Mouse (Mus musculus): Measurements from ENCODE around the gene Fkrp. TPM values are rescaled to one million over a fixed set of nuclear protein-coding genes. Genes with fewer than 3 reads are reported as not detected.

Fkrp gene
- polyA plus RNA-seq, 2 experiments: 26.9 to 29.9 TPM

- Histone ChIP-seq H3K27me3 (ENCODE audit: control insufficient read depth, insufficient read depth, low read length) (peaks cover 21% of the 10 kb centered on the region), H3K27ac (replicated peaks; ENCODE audit: low read depth, low read length) (no peak overlapping the region), H3K9me3 (ENCODE audit: control insufficient read depth, low read length) (no peaks in the 10 kb centered on the region), H3K36me3 (ENCODE audit: control insufficient read depth, insufficient read depth, low read length) (peaks cover 26% of the 10 kb centered on the region), H3K9ac (ENCODE audit: low read depth, low read length, severe bottlenecking) (no peak overlapping the region), H3K4me2 (replicated peaks; ENCODE audit: low read depth, low read length, severe bottlenecking) (no peak overlapping the region), H3K4me1 (ENCODE audit: control insufficient read depth, insufficient read depth, low read length) (peaks cover 14% of the 10 kb centered on the region), H3K4me3 (replicated peaks; ENCODE audit: low read length) (no peak overlapping the region)
- DNase-seq (ENCODE audit: low spot score) (no peak), ATAC-seq (ENCODE audit: low FRiP score, low read depth) (no peak)
- 73% methylated on average over 9 of the region's 9 CpGs for WGBS
- TF ChIP-seq POLR2A (IDR thresholded peaks at IDR 0.05; ENCODE audit: borderline replicate concordance, extremely low read depth, insufficient read depth, insufficient read length): no peak
These were observed 7.9 kb downstream of the Fkrp start for GRCm38 (mm10) chr7:16808647-16809046.

GRCm38 (mm10) chr7:16807936-16808335 lies 8.6 kb downstream of the Fkrp start:
- peaks cover 20% of the 10 kb centered on the region for H3K36me3 ChIP-seq (ENCODE audit: control insufficient read depth, insufficient read depth, low read length)
- no peak overlapping the region for H3K4me3 ChIP-seq (replicated peaks; ENCODE audit: low read length)
- no peak overlapping the region for H3K4me2 ChIP-seq (replicated peaks; ENCODE audit: low read depth, low read length, severe bottlenecking)
- DNase-seq (ENCODE audit: low spot score): no peak
- H3K4me1 ChIP-seq (ENCODE audit: control insufficient read depth, insufficient read depth, low read length): peaks cover 14% of the 10 kb centered on the region
- H3K27ac ChIP-seq (replicated peaks; ENCODE audit: low read depth, low read length): no peak overlapping the region
- H3K27me3 ChIP-seq (ENCODE audit: control insufficient read depth, insufficient read depth, low read length): peaks cover 21% of the 10 kb centered on the region
- ATAC-seq (ENCODE audit: low FRiP score, low read depth): no peak
- no peak for TF ChIP-seq POLR2A (IDR thresholded peaks at IDR 0.05; ENCODE audit: borderline replicate concordance, extremely low read depth, insufficient read depth, insufficient read length)
- H3K9ac ChIP-seq (ENCODE audit: low read depth, low read length, severe bottlenecking): no peak overlapping the region
- H3K9me3 ChIP-seq (ENCODE audit: control insufficient read depth, low read length): no peaks in the 10 kb centered on the region
- 86% methylated on average over 9 of the region's 9 CpGs for whole genome bisulfite sequencing

GRCm38 (mm10) chr7:16804409-16805028 lies 12.0 kb downstream of the Fkrp start:
- H3K9me3 ChIP-seq (ENCODE audit: control insufficient read depth, low read length): no peaks in the 10 kb centered on the region
- ATAC-seq (ENCODE audit: low FRiP score, low read depth) (no peak; the same call in 1 of the 2 replicates), DNase-seq (ENCODE audit: low spot score) (peak; percentile 34)
- no peak for TF ChIP-seq POLR2A (IDR thresholded peaks at IDR 0.05; ENCODE audit: borderline replicate concordance, extremely low read depth, insufficient read depth, insufficient read length)
- no peak overlapping the region for H3K4me3 ChIP-seq (replicated peaks; ENCODE audit: low read length)
- no peak overlapping the region for H3K27ac ChIP-seq (replicated peaks; ENCODE audit: low read depth, low read length)
- no peaks in the 10 kb centered on the region for H3K4me1 ChIP-seq (ENCODE audit: control insufficient read depth, insufficient read depth, low read length)
- H3K4me2 ChIP-seq (replicated peaks; ENCODE audit: low read depth, low read length, severe bottlenecking): no peak overlapping the region
- WGBS: 28% methylated on average over 8 of the region's 8 CpGs
- H3K36me3 ChIP-seq (ENCODE audit: control insufficient read depth, insufficient read depth, low read length): peaks cover 20% of the 10 kb centered on the region
- no peak overlapping the region for H3K9ac ChIP-seq (ENCODE audit: low read depth, low read length, severe bottlenecking)
- H3K27me3 ChIP-seq (ENCODE audit: control insufficient read depth, insufficient read depth, low read length): no peaks in the 10 kb centered on the region

GRCm38 (mm10) chr7:16794886-16795285 lies 21.6 kb downstream of the Fkrp start:
- Histone ChIP-seq H3K9me3 (ENCODE audit: control insufficient read depth, low read length) (no peaks in the 10 kb centered on the region), H3K4me1 (ENCODE audit: control insufficient read depth, insufficient read depth, low read length) (no peaks in the 10 kb centered on the region), H3K36me3 (ENCODE audit: control insufficient read depth, insufficient read depth, low read length) (peaks cover 18% of the 10 kb centered on the region), H3K9ac (ENCODE audit: low read depth, low read length, severe bottlenecking) (no peak overlapping the region), H3K4me3 (replicated peaks; ENCODE audit: low read length) (no peak overlapping the region), H3K27ac (replicated peaks; ENCODE audit: low read depth, low read length) (no peak overlapping the region), H3K4me2 (replicated peaks; ENCODE audit: low read depth, low read length, severe bottlenecking) (no peak overlapping the region), H3K27me3 (ENCODE audit: control insufficient read depth, insufficient read depth, low read length) (no peaks in the 10 kb centered on the region)
- 89% methylated on average over 5 of the region's 5 CpGs for WGBS
- ATAC-seq (ENCODE audit: low FRiP score, low read depth) (no peak), DNase-seq (ENCODE audit: low spot score) (no peak)
- TF ChIP-seq POLR2A (IDR thresholded peaks at IDR 0.05; ENCODE audit: borderline replicate concordance, extremely low read depth, insufficient read depth, insufficient read length): no peak

- WGBS: 85% methylated on average over 19 of the region's 19 CpGs
- peaks cover 18% of the 10 kb centered on the region for H3K36me3 ChIP-seq (ENCODE audit: control insufficient read depth, insufficient read depth, low read length)
- no peaks in the 10 kb centered on the region for H3K9me3 ChIP-seq (ENCODE audit: control insufficient read depth, low read length)
- H3K4me1 ChIP-seq (ENCODE audit: control insufficient read depth, insufficient read depth, low read length): no peaks in the 10 kb centered on the region
- H3K27ac ChIP-seq (replicated peaks; ENCODE audit: low read depth, low read length): no peak overlapping the region
- DNase-seq (ENCODE audit: low spot score) (no peak), ATAC-seq (ENCODE audit: low FRiP score, low read depth) (no peak)
- no peaks in the 10 kb centered on the region for H3K27me3 ChIP-seq (ENCODE audit: control insufficient read depth, insufficient read depth, low read length)
- no peak overlapping the region for H3K4me2 ChIP-seq (replicated peaks; ENCODE audit: low read depth, low read length, severe bottlenecking)
- no peak overlapping the region for H3K9ac ChIP-seq (ENCODE audit: low read depth, low read length, severe bottlenecking)
- no peak overlapping the region for H3K4me3 ChIP-seq (replicated peaks; ENCODE audit: low read length)
- TF ChIP-seq POLR2A (IDR thresholded peaks at IDR 0.05; ENCODE audit: borderline replicate concordance, extremely low read depth, insufficient read depth, insufficient read length): no peak
These were observed 23.4 kb downstream of the Fkrp start for GRCm38 (mm10) chr7:16793010-16793725.

Data from limb, embryonic 14.5 days (tissue).